Mouse (Mus musculus): Measurements from ENCODE around the gene Pde4b. TPM values are rescaled to one million over a fixed set of nuclear protein-coding genes. Genes with fewer than 3 reads are reported as not detected.
A peak's percentile ranks its signal among the peaks of the same experiment; 100 is the strongest.

Gene Pde4b
- total RNA-seq, 2 experiments from 2014 or later: 116 to 134 TPM

DNA sequence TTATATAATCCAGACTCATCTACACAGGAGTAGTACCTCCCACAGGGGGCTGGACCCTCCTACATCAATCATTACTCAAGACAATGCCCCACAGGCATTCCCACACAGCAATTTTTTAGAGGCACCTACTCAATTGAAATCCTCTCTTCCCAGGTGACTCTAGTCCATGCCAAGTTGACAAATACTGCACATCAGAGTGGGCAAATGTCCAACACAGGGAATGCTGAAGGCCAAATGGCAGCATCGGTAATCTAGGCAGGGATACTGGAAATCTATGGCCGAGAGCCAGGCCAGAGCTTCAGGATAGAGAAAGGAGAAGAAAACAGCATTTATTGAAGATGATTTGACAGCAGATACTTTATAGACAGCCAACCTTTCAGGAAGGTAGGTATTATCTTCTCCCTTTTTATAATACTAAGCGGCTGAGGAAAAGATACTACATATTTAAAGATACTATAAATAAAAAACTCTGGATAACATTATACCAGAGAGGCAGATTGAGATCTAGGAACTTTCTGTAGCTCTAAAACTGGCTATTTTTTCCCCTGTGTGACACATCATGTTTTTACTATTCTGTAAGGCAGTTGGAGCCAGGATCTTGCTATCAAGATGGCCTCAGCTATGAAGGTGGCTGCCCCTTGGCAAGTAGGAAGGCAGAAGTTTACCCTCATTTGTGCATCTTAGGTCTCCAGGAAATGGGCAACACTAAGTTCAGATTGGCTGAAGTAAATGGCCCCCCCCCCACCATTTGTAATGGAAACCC, 266.5 kb downstream of the Pde4b start:
- peak in 1 of 2 experiments; percentile 19 for DNase-seq (ENCODE audit: low spot score in 2 of 2)

GRCm38 (mm10) chr4:102368105-102368735, 280.9 kb downstream of the Pde4b start:
- intact Hi-C loops (cut with DNase I): no loop called here
- no peak for DNase-seq (ENCODE audit: low spot score in 2 of 2)

More for the DNA sequence above, 266.5 kb downstream of the Pde4b start:
- intact Hi-C loops (cut with DNase I): no loop called here

GRCm38 (mm10) chr4:102374614-102375013, 287.3 kb downstream of the Pde4b start:
- no peak for DNase-seq (ENCODE audit: low spot score in 2 of 2)
- intact Hi-C loops (cut with DNase I): no loop called here

- intact Hi-C loops (cut with DNase I): no loop called here
Measured at GRCm38 (mm10) chr4:102382763-102383505, 295.6 kb downstream of the Pde4b start.

GRCm38 (mm10) chr4:102393605-102394004, 306.3 kb downstream of the Pde4b start:
- intact Hi-C loops (cut with DNase I): loop anchor here (5.0 kb wide), 1 partner anchor 49 kb away; no protein-coding TSS in a partner anchor
- DNase-seq (ENCODE audit: low spot score in 2 of 2): peak in 1 of 2 experiments; percentile 66

More at GRCm38 (mm10) chr4:102382763-102383505, 295.6 kb downstream of the Pde4b start:
- DNase-seq (ENCODE audit: low spot score in 2 of 2): no peak

GRCm38 (mm10) chr4:102397334-102397733, 310.0 kb downstream of the Pde4b start:
- DNase-seq (ENCODE audit: low spot score in 2 of 2): peak in 1 of 2 experiments; percentile 75
- intact Hi-C loops (cut with DNase I): no loop called here

GRCm38 (mm10) chr4:102398512-102398911, 311.2 kb downstream of the Pde4b start:
- peak in 1 of 2 experiments; percentile 35 for DNase-seq (ENCODE audit: low spot score in 2 of 2)
- intact Hi-C loops (cut with DNase I): no loop called here

- DNase-seq (ENCODE audit: low spot score in 2 of 2): no peak
- intact Hi-C loops (cut with DNase I): no loop called here
Measured at GRCm38 (mm10) chr4:102406848-102407247, 319.5 kb downstream of the Pde4b start.

- DNase-seq (ENCODE audit: low spot score in 2 of 2): no peak
- intact Hi-C loops (cut with DNase I): no loop called here
Measured at GRCm38 (mm10) chr4:102408132-102408531, 320.8 kb downstream of the Pde4b start.

DNA sequence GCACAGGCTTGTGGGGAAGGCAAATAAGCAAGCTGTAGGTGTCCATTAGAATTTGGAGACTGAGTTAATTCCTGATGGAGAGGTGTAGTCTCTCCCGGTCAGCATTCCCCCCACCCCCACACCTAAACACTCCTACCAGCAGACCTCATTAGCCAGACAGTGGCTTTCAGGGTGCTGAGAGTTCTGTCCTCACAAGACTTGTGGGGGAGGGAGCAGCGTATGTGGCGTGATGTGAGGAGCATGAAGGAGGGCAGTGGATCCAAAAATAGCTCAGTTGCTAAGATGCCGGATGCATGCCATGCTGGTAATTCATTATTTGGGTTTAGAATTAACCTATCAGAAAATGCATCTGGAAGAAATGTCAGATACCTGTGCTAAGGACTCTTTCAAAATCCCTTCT, 321.6 kb downstream of the Pde4b start:
- peak in 1 of 2 experiments; percentile 33 for DNase-seq (ENCODE audit: low spot score in 2 of 2)
- intact Hi-C loops (cut with DNase I): no loop called here

DNA sequence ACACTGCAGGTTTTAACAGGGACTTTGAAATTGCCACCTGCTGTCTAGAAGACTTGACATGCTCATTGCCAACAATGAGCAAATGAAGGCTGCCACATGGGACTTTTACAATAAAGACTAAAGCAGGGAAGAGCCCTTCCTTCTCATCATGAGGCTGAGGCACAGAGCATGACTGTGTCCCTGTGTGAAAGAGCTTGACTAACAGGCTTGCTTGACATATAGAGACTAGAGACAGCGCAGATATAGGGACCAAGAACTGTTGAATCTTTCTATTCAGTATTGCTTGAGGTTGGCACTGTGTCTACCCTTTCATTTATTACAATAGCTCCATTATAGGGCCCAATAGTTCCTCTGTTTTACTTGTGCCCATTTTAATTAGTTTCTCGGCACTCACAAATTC, 325.8 kb downstream of the Pde4b start:
- intact Hi-C loops (cut with DNase I): no loop called here
- no peak for DNase-seq (ENCODE audit: low spot score in 2 of 2)

DNA sequence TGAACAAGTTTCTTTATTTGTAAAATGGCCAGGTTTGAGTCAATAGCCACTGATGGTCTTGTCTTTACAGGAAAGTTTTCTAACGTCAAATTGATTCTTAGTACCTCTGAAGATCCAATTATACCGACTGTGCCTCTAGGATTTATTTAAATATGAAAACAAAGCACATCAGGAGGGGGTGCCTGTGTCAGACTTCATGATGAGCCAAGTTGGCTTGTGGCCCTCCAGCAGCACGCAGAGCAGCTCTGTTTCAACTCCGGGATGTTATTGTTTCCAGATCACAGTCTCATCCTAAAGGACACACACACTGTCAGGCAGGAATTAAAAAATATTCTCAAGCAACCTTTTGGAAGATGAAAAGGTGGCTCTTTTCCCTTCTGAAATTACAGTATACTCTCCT, 326.5 kb downstream of the Pde4b start:
- peak in 1 of 2 experiments; percentile 37 for DNase-seq (ENCODE audit: low spot score in 2 of 2)

DNA sequence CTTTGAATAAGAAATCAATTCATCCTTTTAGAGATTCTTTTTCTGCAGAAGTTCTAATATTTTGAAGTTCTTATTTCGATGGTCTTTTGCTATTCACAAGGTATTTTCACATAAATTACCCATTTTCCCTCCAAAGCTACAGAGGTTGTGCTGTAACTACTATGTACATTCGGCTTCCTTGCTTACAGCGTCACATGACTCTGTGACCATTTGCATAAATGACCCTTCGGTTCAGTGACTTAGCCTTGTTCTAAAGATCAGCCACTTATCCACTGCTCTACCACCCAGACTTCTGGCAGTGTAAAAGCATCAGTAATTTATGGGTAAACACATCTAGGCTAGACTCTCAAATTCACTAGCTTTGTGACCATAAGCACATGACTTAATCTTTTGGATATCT, 327.3 kb downstream of the Pde4b start:
- intact Hi-C loops (cut with DNase I): no loop called here
- DNase-seq (ENCODE audit: low spot score in 2 of 2): no peak

More for the DNA sequence above, 326.5 kb downstream of the Pde4b start:
- intact Hi-C loops (cut with DNase I): no loop called here

- no peak for DNase-seq (ENCODE audit: low spot score in 2 of 2)
- intact Hi-C loops (cut with DNase I): no loop called here
Measured at GRCm38 (mm10) chr4:102420794-102421397, 333.6 kb downstream of the Pde4b start.

GRCm38 (mm10) chr4:102421398-102421859, 334.1 kb downstream of the Pde4b start:
- intact Hi-C loops (cut with DNase I): no loop called here
- DNase-seq (ENCODE audit: low spot score in 2 of 2): peak in 1 of 2 experiments; percentile 58

GRCm38 (mm10) chr4:102424104-102424503, 336.8 kb downstream of the Pde4b start:
- intact Hi-C loops (cut with DNase I): no loop called here
- DNase-seq (ENCODE audit: low spot score in 2 of 2): peak in 1 of 2 experiments; percentile 75

DNA sequence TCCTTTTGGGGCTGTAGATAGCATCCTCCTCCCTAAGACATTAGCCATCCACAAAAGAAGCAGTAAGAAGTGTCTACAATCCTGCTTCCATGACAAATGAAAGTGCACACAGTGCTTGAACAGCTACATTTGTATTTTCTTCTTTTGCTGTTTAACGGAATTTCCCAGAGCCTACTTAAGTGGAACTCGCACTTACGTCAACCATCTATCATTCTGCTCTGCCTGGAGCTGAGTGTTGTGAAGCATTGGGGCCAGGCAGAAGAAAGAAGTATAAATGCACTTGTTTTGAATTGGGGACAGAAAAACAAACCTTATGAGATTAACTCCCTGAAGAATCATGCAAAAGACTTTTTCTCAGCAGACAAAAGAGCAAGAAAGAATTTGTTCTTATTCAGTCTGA, 338.1 kb downstream of the Pde4b start:
- DNase-seq (ENCODE audit: low spot score in 2 of 2): no peak
- intact Hi-C loops (cut with DNase I): no loop called here

- no peak for DNase-seq (ENCODE audit: low spot score in 2 of 2)
- intact Hi-C loops (cut with DNase I): no loop called here
Measured at GRCm38 (mm10) chr4:102429730-102430341, 342.5 kb downstream of the Pde4b start.

DNA sequence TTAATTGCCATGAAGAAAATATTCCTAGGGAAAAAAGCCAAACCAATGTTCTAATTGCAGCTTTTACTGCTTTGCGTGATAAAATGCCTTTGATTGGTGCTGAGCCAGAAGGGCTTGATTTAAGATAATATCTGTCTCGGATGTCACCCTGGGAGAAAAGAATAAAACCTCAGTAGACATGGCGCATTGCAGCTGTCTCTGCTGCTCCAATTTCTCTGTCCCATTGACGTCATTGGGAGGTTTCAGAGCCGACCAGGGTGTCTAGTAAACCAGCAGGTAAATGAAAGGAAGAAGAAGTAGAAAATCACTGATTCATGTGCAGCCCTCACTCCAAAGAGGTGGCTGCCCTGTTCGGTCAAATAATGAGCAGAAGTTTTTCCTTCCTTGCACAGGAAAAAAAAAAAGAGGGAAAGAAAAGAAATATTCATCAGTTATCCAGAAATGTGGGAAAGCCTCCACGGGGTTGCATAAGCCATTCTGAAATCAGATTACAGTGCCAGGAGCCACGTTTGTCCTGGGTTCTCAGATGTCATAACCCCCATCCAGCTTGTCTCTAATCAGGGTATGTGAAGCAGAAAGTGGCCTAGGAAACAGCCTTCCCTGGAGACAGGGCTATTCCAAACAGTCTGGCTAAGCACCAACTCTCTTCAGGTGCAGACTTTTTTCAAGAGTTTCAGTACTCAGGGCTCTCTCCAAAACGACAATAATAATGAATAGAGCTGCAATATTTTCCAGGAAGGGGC, 344.9 kb downstream of the Pde4b start:
- peak in 1 of 2 experiments; percentile 49 for DNase-seq (ENCODE audit: low spot score in 2 of 2)
- intact Hi-C loops (cut with DNase I): no loop called here
